Mouse (Mus musculus) fat pad, adult 2 months (tissue): ENCODE data around the gene Fndc1.

Experiments used
- DNase-seq: peaks from one replicate; pipeline ENCODE4 v3.0.0-alpha.2; 2011; ENCODE audit warnings: low read depth, low spot score; ENCODE audit errors: extremely low read depth

The Fndc1 gene

DNA sequence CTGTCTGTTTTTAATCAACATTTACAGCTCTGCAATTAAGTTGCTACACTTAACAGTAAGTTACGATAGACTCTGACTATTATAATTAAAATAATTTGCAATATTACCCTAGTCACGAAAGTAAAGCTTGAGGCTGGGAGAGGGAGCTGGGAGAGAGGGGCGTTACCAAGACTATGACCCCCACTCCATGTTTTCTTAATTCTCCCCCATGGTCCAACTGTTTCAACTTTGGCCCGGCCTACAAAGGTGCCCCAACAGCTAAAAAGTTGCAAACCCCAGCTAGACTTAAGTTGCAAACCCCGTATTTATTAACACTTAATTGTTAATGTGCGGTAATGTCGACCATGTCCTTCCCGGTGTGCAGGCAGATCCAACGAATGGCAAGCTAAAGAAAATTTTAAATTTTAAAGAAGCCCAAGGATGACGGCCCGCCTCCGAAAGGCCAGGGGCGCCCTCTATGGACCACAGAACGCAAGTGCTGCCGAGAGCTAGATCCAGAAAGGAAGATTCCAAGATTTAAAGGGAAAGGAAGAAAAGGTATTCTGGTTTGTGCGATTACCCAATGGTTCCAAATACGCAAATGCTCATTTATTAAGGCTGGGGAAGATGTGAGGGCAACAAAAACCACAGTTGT is 5.4 kb downstream of the Fndc1 start:
- DNase-seq: no peak

DNA sequence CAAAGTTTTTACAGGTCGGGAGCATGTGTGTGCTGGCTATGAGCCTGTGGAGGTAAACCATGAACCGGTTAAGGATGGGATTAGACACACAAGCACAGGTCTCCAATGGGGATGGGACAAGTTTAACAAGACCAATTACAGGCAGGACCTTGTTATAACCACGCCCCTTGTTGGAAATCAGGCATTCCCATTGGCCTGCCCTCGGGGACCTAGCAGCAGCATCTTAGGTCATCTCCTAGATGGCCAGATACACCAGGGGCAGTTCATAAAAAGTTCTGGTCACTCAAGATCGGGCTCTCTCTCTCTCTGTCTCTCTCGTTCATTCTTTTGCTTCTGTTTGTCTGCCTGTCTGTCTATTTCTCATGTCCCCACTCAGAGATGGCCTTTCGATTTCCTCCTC is 6.9 kb downstream of the Fndc1 start:
- no peak for DNase-seq

GRCm38 (mm10) chr17:7816602-7817001 is 10.5 kb downstream of the Fndc1 start:
- DNase-seq: no peak

- no peak for DNase-seq
Observed at GRCm38 (mm10) chr17:7814433-7814832, 12.7 kb downstream of the Fndc1 start.

DNA sequence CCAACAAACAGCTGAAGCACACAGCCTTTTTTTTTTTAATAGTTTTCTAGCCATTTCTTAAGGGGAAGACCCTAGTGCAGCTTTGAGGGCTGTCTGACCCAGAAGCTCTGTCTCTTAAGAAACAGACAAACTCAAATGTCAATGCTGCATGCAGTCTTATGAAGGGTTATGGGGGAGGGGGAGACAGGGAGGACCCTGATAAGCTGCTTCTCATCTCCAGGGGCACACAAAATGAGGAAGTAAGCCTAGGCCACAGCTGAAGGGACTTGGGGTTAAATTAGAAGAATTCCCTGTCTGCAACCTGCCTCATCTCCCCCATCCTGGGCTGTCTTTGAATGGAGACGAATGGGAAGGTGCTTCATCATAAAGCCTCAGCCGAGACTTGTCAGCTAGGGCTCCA is 19.1 kb downstream of the Fndc1 start:
- no peak for DNase-seq

- DNase-seq: no peak
Observed at GRCm38 (mm10) chr17:7805105-7805504, 22.0 kb downstream of the Fndc1 start.

DNA sequence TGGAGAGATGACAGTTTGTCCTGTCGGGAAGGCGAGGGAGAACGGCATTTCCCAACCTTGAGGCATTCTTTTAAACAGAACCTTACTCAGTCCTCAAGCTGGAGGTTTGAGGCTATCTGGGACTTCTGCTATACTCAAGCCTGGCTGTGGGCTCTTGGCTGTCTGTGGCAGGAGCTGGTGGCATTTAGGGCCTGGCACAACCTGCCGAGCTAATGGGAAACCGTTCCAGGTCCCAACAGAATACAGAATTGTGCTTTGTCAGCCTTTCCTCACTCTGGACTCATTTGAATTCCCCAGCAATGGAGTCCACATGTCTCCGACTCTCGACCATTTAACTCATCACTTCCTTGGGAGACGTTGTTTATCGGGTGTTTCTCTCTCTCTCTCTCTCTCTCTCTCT is 24.6 kb downstream of the Fndc1 start:
- DNase-seq: no peak

DNA sequence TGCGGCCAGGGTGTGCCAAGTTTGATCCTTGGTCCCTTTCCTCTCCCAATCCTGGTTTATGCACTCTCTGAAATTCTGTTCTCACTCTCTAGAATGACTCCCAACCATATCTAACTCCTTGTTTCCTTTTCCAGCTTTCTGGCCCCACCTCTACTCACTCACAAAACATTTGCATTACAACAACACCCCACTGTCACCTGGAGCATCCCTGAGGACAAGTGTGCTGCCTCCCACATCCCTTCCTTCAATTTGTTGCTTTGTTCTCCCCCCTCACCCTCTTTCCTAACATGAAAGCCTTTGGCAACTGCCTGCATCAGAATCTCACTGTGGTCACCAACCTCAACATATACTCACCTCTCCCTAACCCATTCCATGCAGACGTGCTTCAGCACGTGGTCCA is 27.2 kb downstream of the Fndc1 start:
- DNase-seq: no peak

DNA sequence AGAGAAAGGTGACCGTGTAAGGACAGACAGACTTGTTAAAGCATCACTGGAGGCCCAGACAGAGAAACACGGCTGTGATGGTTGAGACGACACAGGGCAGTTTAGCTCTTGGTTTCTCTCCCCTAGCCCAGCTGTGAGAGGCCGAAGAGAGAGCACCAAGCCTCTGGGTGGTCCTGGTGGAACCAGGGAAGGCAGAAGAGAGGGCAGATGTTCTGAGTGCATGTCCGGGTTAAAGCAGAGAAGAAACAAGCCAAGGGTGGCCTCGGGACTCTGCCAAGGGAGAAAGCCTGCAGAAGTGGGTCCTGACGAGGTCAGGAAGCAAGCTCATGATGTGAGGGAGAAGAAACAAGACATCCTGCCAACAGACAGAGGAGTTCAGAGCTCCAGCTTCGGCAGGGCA is 31.5 kb downstream of the Fndc1 start:
- no peak for DNase-seq

- DNase-seq: no peak
Observed at GRCm38 (mm10) chr17:7795168-7795567, 31.9 kb downstream of the Fndc1 start.

DNA sequence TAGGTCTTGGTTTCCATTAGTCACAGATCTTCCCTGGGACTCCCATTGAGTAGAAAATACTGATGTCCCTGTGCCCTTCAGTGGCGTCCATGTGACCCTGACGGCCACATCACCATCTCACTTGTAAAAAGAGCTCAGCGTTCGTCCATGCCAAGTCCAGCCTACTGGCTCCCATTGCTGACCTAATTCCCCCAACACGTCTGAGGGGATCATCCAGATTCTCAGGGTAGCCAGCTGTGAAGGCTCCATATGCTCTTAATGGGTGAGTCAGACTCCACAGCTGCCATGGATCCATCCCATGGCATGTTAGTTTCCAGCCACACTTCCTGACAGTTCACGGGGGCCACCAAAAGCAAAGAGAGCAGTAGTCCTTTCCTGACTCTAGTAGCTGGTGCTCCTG is 33.0 kb downstream of the Fndc1 start:
- no peak for DNase-seq

GRCm38 (mm10) chr17:7790512-7790911 is 36.6 kb downstream of the Fndc1 start:
- DNase-seq: no peak

- DNase-seq: no peak
Observed at GRCm38 (mm10) chr17:7774101-7774500, 53.0 kb downstream of the Fndc1 start.

- no peak for DNase-seq
Observed at GRCm38 (mm10) chr17:7759786-7760185, 67.3 kb downstream of the Fndc1 start.

DNA sequence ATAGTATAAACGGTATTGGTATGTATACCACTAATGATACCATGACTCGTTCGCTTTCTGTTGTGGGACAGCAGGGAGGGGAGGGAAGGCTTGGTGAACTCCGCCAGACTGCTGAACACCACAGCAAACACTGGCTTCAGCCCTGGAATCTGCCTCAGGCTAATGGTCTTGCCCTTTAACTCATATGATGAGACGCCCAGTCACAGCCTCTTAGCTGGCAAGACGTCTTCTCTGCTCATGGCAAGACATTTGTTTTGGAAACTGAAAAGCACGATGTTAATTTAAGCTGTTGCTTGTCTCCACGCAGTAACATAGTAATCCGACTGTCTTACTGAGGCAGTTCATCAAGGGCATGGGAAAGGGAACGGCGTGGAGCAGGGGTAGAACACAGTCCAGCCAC is 72.1 kb downstream of the Fndc1 start:
- no peak for DNase-seq

GRCm38 (mm10) chr17:7753383-7753782 is 73.7 kb downstream of the Fndc1 start:
- no peak for DNase-seq

DNA sequence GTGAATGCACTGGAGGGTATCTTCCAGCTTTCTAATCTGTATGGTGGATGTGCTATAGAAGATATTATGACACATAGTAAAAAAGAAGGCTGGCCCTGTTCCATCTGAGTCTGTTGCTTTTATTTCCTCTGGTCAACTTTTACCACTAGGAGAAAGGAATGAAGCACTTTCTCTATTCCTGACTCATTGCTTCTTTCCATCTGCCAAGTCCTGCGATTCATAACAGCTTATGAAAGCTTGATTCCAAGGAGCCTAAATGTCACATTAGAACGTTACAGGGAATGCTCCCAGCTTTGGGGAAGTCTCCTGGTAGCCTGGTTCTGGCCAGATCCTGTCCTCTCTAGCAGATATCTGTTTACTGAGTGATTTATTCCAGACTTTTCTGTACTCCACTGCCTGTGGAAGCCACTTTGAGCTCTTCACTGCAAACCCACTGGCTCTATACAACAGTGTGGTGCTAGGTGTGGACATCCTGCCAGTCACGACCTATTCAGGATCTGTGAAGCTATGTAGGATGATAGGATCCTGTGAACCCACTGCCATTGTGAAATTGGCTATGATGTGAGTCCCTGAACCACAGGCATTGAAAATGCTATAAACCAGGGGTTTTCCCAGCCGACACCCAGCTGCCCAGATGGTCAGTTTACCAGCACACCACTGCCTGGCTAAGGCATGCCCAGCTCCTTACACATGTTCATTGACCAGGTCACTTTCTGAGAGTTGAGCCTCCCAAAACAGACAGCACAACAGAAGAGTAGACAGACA is 77.9 kb downstream of the Fndc1 start:
- DNase-seq: no peak

- DNase-seq: no peak
Observed at GRCm38 (mm10) chr17:7746841-7747240, 80.3 kb downstream of the Fndc1 start.

- DNase-seq: no peak
Observed at GRCm38 (mm10) chr17:7744976-7745375, 82.1 kb downstream of the Fndc1 start.

DNA sequence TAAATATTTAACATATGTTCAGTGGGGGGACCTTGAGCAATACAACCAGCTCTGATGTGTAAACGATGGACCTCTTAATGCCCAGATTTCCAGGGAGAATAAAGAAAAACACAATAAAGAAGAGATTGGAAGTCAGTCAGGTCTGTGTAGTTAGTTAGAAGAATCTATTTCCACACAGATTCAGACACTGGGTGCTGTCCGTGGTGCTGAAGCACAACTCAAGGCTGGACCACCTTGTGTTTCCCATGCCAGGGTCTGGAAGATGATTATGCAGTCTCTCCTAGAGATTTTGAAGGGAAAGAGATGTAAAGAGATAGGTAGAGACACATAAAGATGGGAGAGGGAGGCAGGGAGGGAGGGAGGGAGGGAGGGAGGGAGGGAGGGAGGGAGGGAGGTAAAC is 86.1 kb downstream of the Fndc1 start:
- no peak for DNase-seq

DNA sequence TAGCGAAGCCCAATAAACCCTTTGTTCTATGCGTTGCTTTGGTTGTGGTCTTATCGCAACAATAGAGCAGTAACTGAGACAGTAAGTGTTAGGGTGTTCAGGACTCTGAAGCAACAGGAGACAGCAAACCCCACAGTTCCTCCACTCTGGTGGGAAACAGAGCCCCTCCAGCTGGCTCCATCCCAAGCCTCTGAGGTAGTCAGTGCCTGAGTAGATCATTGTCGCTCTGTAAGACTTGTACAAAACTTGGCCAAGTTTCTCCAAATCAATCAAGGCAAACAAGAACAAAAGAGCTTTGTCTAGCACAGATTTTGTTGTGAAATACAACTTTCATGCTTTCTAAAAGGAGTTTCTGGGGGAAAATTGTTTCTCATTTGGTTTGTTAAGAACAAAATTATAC is 104.1 kb downstream of the Fndc1 start:
- DNase-seq: no peak

DNA sequence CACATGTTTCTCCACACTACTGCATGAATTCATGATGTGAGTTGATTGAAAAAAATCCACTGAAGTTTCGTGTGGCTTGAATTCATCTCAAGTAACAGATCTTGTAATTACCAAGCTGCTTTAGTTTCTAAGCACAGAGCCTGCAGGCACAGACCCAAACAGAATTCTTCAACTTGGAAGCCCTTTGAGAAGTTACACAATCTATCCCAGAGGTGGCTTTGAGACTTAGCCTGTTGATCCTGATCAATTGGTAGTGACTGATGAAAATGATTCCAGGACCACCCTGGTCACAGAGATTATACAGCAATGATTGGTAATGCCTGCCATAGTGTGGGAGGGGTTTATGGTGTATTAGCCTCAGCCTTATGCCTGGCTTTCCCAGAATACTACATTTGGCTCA is 108.2 kb downstream of the Fndc1 start:
- peak; percentile 3 for DNase-seq

- no peak for DNase-seq
Observed at GRCm38 (mm10) chr17:7717945-7718344, 109.2 kb downstream of the Fndc1 start.
